Mouse (Mus musculus): ENCODE results near the gene Mroh8.

Gene Mroh8

DNA sequence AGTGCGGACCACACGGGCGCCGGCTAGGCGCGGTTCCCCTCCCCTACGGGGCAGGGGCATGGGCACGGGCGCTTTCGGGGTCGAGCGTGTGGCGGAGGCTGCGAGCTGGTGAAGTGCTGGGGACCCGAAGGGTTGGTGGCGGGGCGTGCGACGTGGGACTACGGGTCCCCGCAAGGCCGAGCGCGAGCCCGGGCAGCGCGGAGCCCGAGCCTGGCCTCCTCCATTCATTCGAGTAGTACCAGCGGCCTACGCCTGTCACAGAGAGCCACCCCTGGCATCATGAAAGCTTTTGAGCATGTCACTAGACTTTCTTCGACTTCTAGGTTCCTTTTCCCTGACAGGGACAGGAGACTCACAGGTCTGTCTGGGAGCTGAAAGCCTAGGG lies at the start of gene Mroh8:
Mroh8 (minus strand) TSS at position 134 of the 385 bp plus-strand sequence.
- peak; percentile 56 to 57 for DNase-seq (ENCODE audit: low spot score in 2 of 2)

DNA sequence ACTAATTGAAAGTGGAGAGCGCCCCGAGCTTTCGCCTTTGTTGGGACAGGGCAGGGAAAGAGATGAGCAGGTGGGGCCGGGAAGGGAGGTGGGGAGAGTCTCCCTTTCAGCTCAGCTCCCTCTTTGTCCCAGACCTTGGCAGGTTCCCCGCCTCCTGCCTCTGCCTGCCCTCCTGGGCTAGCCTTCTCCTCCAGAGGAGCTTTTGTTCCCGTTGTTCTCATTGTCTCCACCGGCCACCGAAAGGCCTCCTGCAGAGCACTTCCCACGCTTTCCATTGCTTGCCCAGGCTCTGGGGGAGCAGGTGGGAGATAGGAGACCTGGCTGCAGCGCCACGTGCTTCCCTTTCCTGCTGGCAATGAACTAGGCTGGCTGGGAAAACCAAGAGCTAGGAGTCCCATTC lies 49.2 kb upstream of the Mroh8 start:
- no peak for DNase-seq (ENCODE audit: low spot score in 2 of 2)

DNA sequence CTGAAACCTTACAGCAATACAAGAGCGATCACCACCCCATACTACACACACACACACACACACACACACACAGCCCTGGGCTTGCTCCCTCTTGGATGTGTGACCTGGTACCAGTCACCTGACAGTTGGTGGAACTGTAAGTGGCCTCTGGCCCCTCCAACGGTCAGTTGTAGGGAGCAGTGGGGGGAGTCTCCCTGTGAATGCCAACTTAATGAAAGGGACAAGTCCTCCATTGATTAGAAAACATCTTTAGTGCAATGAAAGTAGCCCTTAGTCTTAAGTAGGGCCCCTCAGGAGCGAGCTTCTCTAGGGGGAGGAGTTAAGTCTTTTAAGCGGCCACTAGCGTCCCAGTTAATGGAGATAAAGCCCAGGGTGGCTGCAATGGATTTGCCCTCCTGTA lies 48.8 kb upstream of the Mroh8 start:
- DNase-seq (ENCODE audit: low spot score in 2 of 2): no peak

DNA sequence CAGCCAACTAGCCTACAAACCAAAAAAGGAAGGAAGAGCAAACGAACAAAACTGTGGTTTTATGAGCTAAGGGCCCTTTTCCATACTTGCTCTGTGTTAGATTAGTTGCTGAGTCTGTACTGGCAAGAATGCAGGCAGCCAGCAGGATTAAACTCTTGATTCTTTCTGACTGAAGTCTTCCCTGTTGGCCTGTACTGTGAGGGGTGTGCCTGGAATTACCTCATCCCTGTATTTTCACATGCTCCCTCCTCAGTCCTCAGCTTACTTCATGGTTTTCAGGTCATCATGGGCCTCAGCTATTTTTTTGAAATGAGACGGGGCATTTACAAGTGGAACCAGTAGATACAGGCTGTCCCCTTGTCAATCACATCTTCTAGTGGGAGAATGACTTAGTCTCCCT lies 45.9 kb upstream of the Mroh8 start:
- no peak for DNase-seq (ENCODE audit: low spot score in 2 of 2)

DNA sequence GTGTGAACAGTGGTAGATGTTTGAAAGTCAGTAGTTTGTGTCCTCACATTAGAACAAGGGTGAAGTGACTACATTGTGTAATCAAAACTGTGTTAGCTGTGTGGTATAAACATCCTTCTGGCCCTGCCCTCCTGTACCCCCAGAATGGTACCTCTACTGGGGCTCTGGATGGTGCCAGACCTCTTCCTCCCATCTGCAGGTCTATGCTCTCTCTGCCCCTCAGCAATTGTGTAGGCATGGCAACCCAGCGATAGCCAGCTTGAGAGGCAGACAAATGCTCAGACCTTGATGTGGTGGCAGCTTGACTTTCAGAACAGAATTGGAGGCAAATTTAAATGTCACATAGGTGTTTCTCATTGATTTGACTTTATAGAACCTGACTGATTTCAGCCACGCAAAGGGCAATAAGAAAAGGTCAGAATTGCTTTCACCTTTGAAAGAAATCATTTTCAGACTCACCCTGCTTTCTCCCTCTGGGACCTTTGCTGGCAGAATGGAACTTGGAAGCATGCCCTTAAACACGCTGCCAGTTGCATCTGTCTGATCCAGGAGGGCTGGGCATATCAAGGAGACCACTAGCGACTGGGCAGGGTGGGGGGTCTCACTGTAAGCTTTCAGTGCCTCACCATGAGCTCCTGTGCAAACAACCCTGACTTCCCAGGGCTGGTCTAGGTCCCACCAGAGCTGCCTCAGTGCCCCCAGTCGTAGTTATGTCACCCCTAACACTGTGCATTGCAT lies 42.8 kb upstream of the Mroh8 start:
- DNase-seq (ENCODE audit: low spot score in 2 of 2): no peak

DNA sequence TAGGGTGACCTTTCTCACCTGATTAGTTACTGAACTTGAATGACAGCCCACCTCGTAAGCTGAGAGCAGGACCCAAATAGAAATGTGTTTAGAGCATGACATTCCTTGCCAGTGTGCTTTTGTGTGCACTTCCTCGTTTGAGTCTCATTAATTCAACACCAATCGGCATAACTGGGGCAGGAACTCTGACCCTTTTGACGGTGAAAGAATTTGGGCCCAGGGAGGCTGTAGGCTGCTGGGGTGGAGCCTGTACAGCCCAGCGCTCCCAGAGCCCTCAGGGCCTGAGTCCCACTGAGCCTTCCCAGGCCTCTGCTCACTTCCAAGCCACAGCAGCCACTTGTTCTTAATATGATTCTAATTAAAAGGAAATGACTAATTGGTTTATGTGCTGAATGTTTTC lies 41.5 kb upstream of the Mroh8 start:
- no peak for DNase-seq (ENCODE audit: low spot score in 2 of 2)

DNA sequence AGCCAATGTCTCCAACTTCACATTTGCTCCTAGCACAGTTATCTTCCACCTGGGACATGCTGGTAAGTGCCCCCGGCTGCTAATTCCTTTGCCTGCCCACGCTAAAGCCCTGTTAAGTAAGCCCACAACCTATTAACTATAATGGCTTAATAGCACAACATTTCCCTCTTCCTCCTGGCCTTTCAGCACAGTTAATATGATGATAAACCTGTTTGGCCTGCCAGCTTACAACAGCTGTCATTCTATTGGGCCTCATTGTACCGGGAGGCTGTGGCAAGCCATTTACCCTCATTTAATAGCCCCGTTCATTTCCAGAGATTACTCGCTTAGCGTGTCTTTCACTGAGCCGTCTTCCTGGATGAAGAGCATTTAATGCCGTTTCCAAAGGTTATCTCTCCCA lies 40.8 kb upstream of the Mroh8 start:
- DNase-seq (ENCODE audit: low spot score in 2 of 2): no peak

DNA sequence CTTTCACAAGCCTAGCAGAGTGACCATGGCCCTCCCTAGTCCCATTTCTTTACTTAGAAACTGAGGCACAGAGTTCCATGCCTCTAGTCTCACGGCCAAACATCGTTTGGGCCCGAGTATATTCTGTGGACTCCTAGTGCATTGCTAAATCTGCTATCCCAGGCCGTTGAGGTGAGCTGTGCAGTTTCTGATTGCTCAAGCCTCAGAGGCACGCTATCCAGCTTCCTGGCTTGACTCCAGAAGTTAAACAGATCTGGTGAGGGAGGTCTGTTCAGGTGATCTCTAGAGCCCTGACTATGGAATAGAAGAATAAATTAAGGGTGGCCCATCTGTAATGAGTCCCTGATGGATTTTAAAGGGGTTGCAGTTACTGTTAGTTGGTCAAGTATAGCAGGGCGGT lies 37.9 kb upstream of the Mroh8 start:
- no peak for DNase-seq (ENCODE audit: low spot score in 2 of 2)

DNA sequence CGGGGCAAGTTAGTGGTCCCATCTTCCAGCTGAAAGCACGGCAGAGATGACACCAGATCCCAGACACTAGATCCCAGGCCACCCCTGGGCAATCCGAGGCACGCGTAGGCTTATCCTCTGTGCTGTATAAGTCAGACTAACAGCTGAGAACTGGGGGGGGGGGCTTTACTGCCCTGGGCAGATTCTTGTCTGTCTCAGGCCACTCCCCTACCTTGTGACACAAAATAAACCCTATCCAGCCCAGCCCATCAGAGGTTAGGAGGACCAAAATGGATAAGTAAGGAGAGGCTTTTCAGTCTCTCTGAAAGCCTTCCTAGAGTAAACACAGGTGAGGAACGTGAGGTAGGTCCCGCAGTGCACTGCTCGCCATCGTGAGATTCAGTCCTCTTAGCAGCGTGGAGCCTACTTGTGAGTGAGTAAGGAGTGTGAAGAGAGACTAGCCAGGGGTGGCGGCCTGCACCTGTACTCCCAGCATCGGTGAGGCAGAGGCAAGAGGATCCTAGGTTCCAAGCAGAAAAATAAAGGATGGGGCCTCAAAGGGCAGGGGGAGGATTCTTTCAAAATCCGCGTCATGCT lies 37.1 kb upstream of the Mroh8 start:
- no peak for DNase-seq (ENCODE audit: low spot score in 2 of 2)

DNA sequence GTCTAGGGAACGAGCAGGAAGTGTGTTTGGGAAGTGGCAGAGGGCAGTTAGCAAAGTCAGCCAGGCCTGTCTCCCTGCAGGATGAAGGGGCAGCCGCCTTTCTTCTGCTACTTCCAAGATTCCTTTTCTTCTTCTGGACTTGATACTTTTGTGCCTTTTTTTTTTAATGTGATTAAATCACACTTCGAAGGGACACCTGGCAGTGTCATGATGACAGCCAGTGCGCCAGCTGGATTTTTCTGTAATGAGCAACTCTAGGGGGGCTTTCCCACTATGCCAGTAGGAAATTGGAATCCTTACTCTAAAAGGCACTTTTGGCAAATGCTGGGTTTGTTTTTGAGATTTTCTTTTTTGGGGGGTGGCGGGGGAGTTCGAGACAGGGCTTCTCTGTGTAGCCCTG lies 36.1 kb upstream of the Mroh8 start:
- no peak for DNase-seq (ENCODE audit: low spot score in 2 of 2)

DNA sequence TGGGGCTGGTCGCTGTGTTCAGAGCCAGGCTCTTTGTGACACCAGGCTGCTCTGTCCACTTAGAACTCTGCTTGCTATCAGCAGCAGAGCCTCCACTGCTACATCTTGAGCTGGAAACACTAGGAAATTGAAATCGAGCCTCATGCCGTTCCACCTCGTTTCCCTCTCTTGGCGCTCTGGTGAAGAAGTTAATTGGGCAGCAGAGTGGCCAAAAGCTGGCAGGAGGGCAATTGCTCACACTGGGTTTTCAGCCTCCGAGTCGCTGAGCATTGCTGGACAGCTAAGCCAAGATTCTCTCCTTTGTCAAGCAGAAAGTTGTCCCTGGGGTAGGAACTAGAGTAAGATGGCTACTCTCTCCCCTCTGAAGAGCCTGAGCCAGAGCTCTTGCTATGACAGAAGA lies 35.0 kb upstream of the Mroh8 start:
- no peak for DNase-seq (ENCODE audit: low spot score in 2 of 2)

DNA sequence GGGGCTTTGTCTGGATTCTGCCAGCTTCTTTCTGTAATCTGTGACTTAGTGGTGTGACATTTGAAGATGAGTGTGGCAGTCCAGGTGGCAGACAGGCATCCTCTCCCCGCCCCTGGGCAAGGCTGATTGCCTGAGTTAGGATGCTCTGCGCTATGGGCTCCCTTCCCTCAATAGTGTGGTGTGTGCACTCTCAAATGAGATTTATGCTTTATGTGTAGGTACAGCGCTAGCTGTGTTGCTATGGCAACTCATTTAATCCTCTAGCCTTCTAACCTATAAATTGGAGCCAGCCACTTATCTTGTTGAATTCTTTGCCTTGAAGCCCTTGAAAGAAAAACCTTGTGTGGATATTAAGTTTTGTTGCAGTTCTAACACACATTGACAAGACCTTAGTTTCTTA lies 34.4 kb upstream of the Mroh8 start:
- no peak for DNase-seq (ENCODE audit: low spot score in 2 of 2)

DNA sequence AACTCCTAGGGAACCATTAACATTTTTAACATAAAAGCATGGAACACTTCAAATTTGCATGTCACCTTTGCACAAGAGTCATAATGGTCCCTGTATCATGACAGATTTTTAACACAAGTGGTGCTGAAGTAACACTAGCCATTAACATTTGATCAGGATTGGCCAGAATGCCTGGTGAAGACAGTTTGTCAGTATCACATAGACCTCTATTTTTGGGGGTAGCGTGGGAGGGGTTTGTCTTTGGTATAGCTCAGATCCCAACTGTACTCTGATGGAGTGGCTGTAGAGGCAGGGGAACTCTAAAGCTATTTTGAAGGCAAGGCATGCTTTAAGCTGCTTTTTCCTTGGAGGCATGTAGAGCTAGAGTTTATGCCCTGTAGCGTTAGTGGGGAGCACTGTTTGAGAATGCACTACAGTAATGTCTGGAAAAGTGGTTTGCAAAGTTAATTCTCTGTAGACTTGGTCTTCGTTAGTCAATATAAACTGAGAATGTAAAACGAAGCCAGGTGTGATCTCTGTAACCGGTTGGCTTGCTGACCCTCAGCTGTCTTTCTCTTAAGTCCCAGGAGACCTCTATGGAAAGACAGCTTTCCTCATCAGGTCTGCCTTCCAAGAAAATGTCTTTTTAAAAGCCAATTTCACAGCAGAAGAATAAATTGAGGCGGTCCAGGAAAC lies 31.8 kb upstream of the Mroh8 start:
- no peak for DNase-seq (ENCODE audit: low spot score in 2 of 2)

DNA sequence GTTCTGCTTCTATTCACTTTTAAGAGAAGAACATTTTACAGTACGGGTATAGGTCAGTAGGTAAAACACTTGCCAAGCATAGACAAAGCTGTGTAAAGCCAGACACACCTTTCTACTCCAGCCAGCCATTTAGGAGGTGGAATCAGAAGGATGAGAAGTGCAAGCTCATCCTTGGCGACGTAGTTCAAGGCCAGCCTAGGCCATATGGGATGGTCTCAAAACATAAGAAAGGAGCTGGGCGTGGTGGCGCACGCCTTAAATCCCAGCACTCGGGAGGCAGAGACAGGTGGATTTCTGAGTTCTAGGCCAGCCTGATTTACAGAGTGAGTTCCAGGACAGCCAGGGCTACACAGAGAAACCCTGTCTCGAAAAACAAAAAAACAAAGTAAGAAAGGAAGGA lies 30.3 kb upstream of the Mroh8 start:
- no peak for DNase-seq (ENCODE audit: low spot score in 2 of 2)

DNA sequence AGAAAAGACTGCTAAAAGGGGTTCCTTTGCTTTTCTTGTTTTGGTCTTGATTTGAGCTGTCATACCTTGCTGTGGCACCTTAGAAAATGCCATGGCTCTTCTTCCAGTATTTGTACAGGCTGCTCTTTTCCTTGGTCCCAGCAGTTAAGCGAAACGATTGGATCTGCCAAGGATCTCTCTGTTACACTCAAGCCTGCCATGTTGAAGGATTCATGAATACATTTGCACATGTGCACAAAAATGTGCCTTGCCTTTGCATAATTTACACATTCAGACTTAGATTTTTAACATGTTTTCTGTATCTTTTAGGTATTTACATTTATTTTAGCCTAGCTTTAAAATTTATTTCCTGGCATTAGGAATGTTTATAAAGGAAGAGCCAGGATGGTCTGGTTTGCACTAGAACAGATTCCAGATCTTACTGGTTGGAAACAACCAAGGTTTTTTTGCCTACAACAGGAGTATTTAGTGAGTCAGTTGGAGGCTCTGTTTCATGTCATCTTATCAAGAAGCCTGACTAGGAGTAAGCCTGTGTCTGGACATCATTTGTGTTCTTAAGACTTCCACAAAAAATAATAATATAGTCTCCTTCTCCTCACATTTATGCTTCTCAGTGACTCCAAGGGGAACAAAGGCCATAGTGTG lies 29.0 kb upstream of the Mroh8 start:
- no peak for DNase-seq (ENCODE audit: low spot score in 2 of 2)

DNA sequence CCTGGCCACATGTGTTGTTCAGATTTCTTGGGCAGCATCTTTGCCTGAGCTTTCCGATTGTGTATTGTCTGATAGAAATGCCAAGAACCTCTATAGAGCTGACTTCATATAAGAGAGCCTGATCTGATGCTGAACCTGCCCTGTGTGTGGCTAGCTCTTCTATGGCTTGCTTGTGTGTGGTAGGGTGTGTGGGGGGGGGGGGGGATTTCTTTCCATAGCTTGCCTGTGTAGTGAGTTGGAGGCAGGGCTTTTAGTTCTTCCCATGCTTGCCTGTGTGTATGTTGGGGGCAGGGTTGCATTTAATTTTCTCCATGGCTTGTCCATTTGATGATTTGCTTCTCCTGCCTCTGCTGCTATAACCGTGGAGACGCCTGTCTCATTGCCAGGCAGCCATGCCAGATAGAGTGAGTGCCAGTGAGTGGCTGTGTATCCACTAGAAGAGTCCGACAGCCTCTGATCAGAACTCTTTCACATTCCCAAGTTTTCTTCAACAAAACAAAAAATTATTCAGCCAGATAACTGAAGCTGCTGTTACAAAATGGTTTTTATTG lies 28.4 kb upstream of the Mroh8 start:
- DNase-seq (ENCODE audit: low spot score in 2 of 2): no peak

DNA sequence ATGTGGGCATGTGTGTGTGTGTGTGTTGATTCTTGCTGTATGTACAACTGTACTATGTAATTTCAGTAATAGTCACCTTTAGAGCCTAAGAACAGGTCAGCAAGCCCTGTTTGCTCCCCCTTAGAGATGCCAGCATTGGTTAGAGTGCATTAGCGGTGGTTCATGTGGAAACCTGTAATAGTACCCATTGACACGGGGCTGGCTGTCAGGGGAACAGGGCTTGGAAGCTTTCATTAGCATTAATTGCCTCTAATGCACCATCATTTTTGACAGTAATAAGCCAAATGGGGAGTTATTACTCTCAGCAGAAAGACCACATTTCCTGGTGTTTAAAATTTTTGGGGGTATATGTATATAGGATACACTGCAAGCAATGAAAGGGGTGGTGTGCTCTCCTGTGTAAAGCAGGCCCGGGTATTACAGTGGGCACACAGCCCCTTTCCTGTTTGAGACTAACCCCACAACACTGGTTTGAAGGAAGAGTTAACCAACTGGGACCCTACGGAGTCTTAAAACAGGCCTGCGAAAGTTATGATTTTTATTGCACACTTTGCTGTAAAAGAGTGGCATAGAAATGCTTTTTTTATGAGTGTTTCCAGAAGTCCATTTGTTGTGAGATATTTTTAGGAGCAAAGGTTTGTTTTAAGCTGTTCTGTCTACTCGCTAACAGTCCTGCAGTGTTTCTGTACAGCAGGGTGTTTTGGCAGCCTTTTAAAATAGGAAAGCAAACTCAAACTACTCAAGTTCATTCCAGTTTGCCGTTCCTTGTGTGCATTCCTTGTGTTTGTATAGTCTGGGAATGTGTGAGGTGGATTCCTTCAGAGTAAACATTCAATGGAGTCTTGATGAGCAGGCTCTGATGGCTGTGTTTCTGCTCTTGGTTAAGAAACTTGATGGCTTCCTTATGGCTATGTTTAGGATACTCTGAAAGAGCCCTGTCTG lies 27.0 kb upstream of the Mroh8 start:
- DNase-seq (ENCODE audit: low spot score in 2 of 2): no peak

DNA sequence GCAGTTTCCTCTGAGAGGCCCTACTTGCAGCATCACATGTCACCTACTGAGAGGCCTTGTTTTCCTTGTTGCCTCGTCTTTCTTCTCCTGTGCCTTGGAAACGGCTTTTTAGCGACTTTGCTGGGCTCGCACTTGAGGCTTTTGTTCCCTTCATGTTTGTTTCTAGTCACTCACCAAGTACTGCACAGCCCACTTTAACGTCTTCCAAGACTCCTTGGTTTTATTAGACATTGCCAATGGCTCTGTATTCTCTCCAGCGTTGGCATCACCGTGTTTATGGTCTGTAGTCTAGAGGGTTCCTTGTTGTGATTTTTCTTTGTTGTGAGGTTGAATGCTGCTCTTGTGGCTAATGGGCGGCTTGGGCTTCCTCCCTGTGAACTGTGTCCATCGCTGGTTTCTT lies 23.7 kb upstream of the Mroh8 start:
- DNase-seq (ENCODE audit: low spot score in 2 of 2): peak in 1 of 2 experiments; percentile 22

DNA sequence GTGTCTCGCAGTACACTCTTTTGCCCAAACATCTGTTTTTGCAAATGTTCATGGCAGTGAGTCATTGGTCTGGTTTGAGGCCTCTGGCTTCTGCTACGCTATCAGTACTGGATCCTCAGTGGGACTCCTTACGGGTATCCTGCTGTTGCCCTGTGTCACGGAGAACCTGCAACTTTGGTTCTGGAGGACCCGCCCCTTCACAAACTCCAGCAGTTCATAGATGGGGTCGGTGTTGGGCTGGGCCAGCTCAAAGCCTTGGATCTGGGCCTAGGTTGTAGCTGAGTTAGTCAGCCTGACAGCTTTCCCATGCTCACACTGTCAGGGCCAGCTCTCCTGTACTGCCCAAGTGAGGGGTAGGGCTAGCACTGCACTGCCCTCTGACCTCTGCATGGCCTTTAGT lies 20.7 kb upstream of the Mroh8 start:
- DNase-seq (ENCODE audit: low spot score in 2 of 2): no peak

DNA sequence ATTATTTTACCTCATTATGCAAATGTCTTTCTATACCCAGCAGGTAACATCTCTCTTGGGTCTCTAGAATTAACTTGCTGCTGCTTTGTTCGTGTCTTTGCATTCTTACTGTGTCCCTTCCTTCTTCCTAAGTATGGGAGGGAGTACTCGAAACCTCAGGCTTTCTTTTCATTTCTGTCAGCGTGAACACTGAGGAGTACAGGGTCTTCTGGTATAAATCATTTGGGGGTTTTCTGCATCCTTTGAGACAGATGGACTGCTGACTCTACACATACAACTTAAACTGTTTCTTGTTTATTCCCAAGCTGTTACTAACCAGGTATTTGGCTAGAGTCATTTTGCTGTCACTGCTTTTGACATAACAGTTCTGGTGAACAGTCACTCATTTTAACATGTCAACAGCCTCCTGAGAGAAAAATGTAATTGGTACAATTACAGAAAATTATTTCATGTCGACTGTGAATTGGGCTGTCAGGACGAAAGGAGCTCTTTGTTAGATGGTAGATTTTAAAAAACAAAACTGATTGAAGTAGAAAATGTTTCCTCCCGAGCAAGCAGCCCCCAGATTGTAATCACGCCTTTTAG lies 16.8 kb upstream of the Mroh8 start:
- no peak for DNase-seq (ENCODE audit: low spot score in 2 of 2)

DNA sequence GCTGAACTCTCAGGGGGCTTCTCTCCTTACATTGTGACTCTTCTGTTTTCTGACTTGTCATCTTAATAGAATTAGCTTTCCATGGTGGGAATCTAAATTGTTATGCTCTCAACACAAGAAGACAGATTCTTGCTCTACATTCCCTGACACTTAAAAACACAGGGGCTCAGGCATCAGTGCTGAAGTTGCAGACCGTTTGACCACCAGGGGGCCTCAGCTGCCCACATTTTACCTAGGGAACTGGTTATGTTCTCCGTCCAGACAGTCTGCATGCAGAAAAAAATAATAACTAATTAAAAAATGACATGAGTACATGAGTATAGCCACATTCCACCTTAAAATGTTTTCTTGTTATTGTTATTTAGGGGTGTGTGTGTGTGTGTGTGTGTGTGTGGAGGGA lies 12.7 kb upstream of the Mroh8 start:
- peak; percentile 34 to 71 for DNase-seq (ENCODE audit: low spot score in 2 of 2)

Data from frontal cortex, postnatal 14 days (tissue).